Mouse (Mus musculus) midbrain, embryonic 16.5 days (tissue): ENCODE measurements around the gene Fkbp5. TPM values are rescaled to one million over a fixed set of nuclear protein-coding genes. Genes with fewer than 3 reads are reported as not detected.
A peak's percentile ranks its signal among the peaks of the same experiment; 100 is the strongest.

Source experiments
- ATAC-seq: fragments of 200-750 bp; cut with Nextera tagmentation; 2 replicates; pipeline ENCODE4 v1.8.0; 2017; ENCODE audit warnings: moderate TSS enrichment
- H3K27ac ChIP-seq: fragments of 300-500 bp; sonication (generic); 2 replicates; pipeline ENCODE4 v1.5.1; 2014; ENCODE audit warnings: mild to moderate bottlenecking, low read length, mixed read lengths
- H3K27me3 ChIP-seq: fragments of 300-500 bp; sonication (generic); 2 replicates; pipeline ENCODE4 v1.6.1; 2014; ENCODE audit warnings: low read depth, low read length, mixed read lengths; ENCODE audit not compliant: control insufficient read depth, insufficient read depth
- H3K36me3 ChIP-seq: fragments of 300-500 bp; sonication (generic); 2 replicates; pipeline ENCODE4 v1.6.1; 2014; ENCODE audit warnings: mild to moderate bottlenecking, low read length, moderate library complexity, mixed read lengths; ENCODE audit not compliant: control insufficient read depth, insufficient read depth
- H3K4me1 ChIP-seq: fragments of 300-500 bp; sonication (generic); 2 replicates; pipeline ENCODE4 v1.6.1; 2014; ENCODE audit warnings: mild to moderate bottlenecking, low read length, mixed read lengths; ENCODE audit not compliant: control insufficient read depth, insufficient read depth
- H3K4me2 ChIP-seq: fragments of 300-500 bp; sonication (generic); 2 replicates; pipeline ENCODE4 v1.6.1; 2014; ENCODE audit warnings: mild to moderate bottlenecking, low read length, mixed read lengths
- H3K4me3 ChIP-seq: fragments of 300-500 bp; sonication (generic); 2 replicates; pipeline ENCODE4 v1.5.1; 2014; ENCODE audit warnings: low read depth, mild to moderate bottlenecking, low read length, moderate library complexity, mixed read lengths
- H3K9ac ChIP-seq: fragments of 300-500 bp; sonication (generic); 2 replicates; pipeline ENCODE4 v1.6.1; 2014; ENCODE audit warnings: low read depth, low read length, mixed read lengths
- H3K9me3 ChIP-seq: fragments of 300-500 bp; sonication (generic); replicated peaks from 2 replicates; pipeline ENCODE4 v1.6.1; 2014; ENCODE audit warnings: mild to moderate bottlenecking, low read length, mixed read lengths; ENCODE audit not compliant: control insufficient read depth, poor library complexity, severe bottlenecking
- WGBS: fragments of 180-500 bp; shearing (Covaris S2); extraction: QIAGEN DNeasy Blood & Tissue Kit; methylation state at CpG from one replicate; pipeline ENCODE4 v1.1.7; 2014; 5-methylcytosine and 5-hydroxymethylcytosine counted together
- microRNA-seq: library from miRNA; unstranded; fragments of <30 nt; microRNA quantifications from one replicate; pipeline ENCODE4, GENCODE M21; 2017
- polyA plus RNA-seq: library from polyadenylated mRNA; unstranded; fragments of >200 nt; fragmentation: Nextera tagmentation; extraction: Ambion mirVana; gene quantifications from 2 replicates; pipeline ENCODE4 v1.2.1, GENCODE M21; 2015

Gene Fkbp5
- polyA plus RNA-seq, 1 experiment from 2014 or later, result 36.3 TPM

DNA sequence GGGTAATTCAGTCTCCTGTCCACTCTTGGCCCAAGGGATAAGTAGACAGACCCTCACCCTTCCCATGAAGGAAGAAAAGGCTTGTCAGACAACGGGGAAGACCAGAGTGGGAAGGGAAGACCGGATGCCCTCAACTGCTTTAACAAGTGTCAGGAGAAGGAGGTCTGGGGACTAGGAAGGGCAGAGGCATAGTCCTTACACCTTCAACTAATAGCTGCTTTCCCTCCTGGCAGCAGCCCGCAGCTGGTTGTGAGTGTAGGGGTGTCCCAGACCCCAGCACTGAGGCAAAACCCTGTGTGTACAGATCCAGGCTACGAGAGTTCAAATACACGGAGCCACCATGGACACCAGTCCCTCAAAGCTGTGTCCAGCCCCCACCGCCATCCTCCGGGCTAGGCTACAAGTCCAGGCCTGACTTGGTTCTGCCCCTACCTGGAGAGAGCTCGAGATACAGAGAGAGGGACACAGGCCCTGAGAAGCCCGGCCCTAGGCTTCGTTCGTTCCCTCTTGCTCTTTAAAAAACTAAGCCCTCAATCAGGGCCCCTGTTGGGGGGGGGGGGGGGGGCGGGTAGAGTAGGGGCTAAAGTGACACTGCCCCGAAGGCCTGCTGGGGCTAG is 168.0 kb downstream of the Fkbp5 start:
- ATAC-seq, result no peak
- Histone ChIP-seq H3K4me2 (peak overlapping the region; percentile 95), H3K4me3 (peak overlapping the region; percentile 57), H3K9me3 (no peaks in the 10 kb centered on the region), H3K4me1 (peaks cover 10% of the 10 kb centered on the region), H3K27ac (no peak overlapping the region), H3K9ac (peak overlapping the region; percentile 74), H3K27me3 (peaks cover 12% of the 10 kb centered on the region), H3K36me3 (no peaks in the 10 kb centered on the region)
- 16% methylated on average over 13 of the region's 13 CpGs for WGBS

Small RNA genes lying within 50 kb of the gene (microRNA-seq; reads per million reads assigned to microRNA genes)
- gene Gm25195 (not detected), gene Mir6969 (not detected)

Other genes starting within 250 kb of the Fkbp5 start
- gene Fance, start 204.0 kb downstream of the Fkbp5 start, polyA plus RNA-seq, result 25.2 and 26.3 TPM in 2 replicates
- gene Rpl10a, start 189.1 kb downstream of the Fkbp5 start, polyA plus RNA-seq, result 304 and 312 TPM in 2 replicates
- 1.3 and 1.4 TPM in 2 replicates for gene Tead3, start 166.7 kb downstream of the Fkbp5 start, polyA plus RNA-seq
- 1.4 and 1.7 TPM in 2 replicates for gene Tulp1, start 152.3 kb downstream of the Fkbp5 start, polyA plus RNA-seq
- gene Armc12, start 13.3 kb upstream of the Fkbp5 start, polyA plus RNA-seq, result not detected in 2 replicates
- not detected in 2 replicates for gene Clpsl2, start 31.9 kb upstream of the Fkbp5 start, polyA plus RNA-seq
- gene Clps, start 43.2 kb upstream of the Fkbp5 start, polyA plus RNA-seq, result not detected in 2 replicates
- 13.1 and 16.6 TPM in 2 replicates for gene Lhfpl5, start 58.1 kb upstream of the Fkbp5 start, polyA plus RNA-seq
- gene Srpk1, start 105.2 kb upstream of the Fkbp5 start, polyA plus RNA-seq, result 84.9 and 91.4 TPM in 2 replicates
- 1.6 and 2.1 TPM in 2 replicates for gene Slc26a8, start 172.7 kb upstream of the Fkbp5 start, polyA plus RNA-seq
- 23.2 TPM in 2 replicates for gene Mapk14, start 173.8 kb upstream of the Fkbp5 start, polyA plus RNA-seq
- gene AC170998.1, start 208.6 kb upstream of the Fkbp5 start, polyA plus RNA-seq, result 2.3 and 3.2 TPM in 2 replicates